Mouse (Mus musculus) layer of hippocampus, adult 11-12 months (tissue): ENCODE results near the gene Col4a6.

Experiments used
- DNase-seq: peaks from one replicate; pipeline ENCODE4 v3.0.0; 2022; ENCODE audit warnings: low spot score

The Col4a6 gene

DNA sequence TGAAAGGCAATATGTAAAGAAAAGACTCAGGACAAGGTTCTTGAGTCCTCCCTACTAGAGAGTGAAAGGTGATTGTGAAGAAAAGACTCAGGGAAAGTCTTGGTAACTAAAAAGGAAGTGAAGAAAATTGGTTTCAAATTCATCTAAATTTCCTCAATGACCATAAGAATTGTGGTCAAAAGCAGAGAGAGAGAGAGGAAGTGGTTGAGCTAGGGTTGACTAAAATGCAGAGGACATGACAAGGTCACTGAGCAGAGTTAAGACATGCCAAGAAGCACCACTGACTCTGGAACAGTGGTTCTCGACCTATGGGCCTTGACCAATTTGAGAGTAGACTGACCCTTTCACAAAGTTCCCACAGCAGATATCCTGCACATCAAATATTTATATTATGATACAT lies 224.2 kb downstream of the Col4a6 start:
- no peak for DNase-seq

DNA sequence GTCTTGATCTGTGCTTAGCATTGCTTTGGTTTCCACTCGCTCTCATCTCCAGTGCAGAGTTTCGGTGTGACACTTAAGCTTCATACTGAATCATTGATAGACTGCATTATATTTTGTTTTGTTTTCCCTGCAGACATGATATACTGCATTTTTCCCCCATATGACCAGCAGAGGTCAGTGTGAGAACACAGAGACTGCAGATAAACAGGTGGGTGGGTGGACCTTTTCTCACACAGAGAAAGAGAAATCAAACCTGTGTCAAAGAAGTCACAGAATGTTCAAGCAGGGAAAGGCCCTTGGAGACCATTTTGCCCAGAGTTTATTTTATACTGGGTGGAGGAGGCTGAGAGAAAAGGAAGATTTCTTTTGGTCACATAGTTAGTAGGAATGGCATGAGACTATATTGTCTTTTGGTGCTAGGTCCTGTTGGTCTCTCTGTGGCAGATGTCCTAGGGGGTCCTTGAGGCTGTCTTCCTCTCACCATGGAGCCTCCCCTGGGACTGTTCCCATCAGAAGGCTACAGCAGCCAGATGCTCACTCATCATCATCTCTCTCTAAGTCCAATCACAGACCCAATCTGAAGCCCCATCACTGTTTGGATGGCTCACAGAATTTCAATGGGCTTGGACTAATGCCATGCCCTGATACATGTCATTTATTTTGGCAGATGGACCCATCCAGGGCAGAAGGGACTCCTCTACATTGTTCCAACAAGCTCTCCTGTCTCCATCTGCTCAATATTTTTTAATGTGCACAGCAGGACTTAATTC lies 237.1 kb downstream of the Col4a6 start:
- peak; percentile 10 for DNase-seq

DNA sequence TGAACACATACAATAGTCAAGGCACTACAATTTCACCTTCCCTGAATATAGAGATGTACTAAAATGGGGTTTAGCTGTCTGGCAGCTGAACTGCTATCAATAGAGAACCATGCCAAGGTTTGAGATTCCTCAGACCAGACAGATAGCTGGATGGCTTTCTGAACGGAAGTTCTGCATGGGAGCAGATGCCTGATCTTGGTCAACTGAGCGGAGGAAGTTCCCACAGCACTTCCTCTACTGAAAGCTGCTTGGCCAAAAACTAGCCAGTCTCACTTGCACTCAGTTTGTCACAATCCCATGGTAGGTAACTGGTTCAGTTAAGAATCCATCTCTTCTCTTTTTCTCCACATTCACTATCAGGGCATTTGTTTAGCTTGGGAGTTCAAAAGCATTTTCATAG lies 245.7 kb downstream of the Col4a6 start:
- no peak for DNase-seq

DNA sequence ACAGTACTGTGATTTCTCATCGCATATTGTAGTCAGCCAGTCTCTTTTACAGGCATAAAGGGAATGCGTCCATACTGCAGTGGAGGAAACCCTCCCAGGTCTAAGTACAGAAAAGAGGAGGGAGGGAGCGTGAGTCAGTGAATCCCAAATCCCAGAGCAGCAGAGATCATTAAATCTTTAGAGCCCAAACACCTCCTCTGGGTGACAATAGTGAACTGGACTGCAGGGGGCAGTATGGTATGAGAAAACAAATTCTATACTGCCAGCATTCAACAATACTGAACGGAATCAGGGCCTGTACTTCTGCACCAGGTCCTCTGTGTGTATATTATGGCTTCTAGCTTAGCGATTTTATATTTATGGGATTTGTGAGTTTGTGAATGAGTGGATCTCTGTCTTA lies 261.1 kb downstream of the Col4a6 start:
- peak; percentile 41 for DNase-seq

DNA sequence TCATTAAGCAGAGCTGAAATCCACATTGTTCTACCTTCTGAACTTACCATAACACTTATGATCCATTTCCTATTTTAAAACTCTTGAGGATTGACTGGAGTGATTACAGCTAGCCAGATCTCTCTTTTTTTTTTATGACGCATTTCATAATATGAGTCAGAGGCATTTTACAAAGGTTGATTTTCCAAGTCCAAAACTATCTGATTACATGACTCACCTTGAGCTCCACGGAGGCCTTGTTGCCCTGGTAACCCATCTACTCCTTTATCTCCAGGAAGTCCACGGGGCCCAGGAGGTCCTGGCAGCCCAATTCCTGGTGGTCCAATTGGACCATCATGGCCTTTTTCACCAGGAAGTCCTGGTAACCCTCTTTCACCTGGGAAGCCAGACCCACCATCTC lies 274.9 kb downstream of the Col4a6 start:
- no peak for DNase-seq

DNA sequence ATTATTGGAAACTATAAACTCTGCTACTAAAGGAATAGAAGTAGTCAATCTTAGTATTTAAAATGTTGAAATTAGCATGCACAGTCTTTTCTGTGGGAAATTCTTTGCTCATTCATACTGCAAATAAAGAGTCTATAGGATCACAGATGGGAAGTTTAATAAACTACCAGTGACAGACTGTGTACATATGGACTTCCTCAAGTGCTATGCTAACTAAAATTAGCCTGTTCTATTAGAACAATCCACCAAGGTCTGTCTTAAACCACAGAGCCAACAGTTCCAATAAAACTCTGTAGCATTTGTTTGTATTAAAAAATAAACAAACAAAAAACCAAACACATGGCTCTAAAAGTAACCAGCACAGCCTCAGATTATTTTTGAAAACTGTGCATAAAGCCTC lies 278.8 kb downstream of the Col4a6 start:
- DNase-seq, result no peak

DNA sequence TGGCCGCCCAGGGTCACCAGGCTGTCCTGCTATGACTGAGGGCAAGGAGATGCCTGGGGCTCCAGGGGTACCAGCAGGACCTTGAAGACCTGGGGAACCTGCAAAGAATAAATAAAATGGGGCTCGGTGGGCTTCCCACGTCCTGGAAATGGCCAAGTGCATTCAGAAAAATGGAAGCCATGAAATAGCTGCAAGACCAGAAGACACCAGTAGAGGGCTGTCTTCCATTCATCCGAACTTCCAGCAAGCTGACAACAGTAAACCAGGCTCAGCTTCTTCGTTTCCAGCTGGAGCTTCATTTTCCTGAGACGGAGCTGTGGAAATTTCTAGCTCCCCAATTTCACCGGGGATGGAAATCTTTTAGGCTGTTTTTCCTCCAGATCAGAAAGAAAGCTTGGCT lies 298.5 kb downstream of the Col4a6 start:
- DNase-seq, result peak; percentile 24

DNA sequence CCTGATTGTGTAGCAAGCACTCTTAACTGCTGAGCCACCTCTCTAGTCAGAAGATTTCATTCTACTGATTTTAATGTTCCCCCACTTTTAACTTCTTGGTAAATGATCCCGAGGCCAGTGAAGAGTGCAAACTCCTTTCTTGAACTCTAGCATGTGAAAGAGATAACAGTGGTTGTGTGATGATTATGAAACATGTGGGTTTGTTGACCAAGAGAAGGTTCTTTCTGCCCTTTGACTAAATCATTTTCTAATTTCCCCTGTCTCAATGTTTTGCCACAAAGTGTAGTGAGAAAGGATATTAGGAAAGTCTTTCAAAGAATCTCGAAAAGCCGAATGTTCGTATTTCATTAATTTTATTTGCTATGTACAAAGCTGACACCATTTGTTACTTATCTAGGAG lies 308.8 kb downstream of the Col4a6 start:
- DNase-seq, result no peak

DNA sequence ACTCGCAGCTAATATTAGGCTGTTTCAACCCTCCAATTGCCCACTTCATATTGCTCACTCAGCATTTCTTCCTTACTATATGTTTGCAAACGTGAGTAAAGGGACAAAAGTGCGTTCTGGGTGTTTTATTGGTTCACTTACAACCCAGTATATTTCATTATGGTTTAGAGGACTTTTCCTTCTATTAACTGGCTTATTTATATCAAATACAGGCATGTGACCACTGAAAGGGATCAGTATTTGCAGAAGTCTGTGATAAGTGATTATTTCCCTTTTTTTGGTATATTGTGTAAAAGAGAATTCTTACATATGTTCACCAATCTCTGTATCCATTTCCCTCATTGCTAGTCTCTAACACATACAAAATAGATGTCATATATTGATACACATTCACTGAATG lies 313.5 kb downstream of the Col4a6 start:
- no peak for DNase-seq

DNA sequence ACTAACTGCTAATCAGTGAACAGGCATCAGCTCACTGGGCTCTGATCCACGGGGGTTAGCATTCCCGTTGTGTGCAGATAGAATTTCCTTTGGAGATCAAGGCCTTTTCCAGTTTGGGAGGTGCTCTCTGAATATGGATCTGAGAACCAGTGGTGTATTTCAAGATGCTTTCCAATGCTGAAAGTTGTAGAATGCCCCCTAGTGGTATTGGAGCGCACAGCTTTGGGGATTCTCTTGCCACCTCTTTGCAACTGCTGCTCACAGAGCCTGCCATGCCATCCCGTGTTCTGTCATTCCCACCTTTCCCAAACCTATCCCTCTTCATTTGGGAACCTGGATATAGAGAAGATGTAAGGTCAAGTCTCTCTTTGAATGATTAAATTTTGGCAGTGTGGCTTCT lies 315.7 kb downstream of the Col4a6 start:
- peak; percentile 11 for DNase-seq

DNA sequence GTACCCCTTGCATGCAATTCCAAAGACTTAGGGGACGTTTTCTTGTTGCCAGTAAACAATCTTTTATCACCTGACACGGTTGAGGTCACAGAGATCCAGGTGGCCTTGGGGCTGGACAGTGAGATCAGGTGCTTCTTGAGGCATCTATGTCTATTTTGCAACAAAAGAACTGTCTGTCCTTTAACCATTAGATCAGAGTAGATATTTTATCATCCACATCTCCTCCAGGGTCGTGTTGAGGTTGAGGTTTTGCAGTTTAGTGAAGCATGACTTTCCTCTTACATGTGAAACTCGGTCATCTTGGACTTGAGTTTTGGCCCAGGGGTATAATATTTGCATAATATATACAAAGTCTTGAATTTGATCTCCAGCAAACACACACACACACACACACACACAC lies 316.2 kb downstream of the Col4a6 start:
- DNase-seq, result no peak

DNA sequence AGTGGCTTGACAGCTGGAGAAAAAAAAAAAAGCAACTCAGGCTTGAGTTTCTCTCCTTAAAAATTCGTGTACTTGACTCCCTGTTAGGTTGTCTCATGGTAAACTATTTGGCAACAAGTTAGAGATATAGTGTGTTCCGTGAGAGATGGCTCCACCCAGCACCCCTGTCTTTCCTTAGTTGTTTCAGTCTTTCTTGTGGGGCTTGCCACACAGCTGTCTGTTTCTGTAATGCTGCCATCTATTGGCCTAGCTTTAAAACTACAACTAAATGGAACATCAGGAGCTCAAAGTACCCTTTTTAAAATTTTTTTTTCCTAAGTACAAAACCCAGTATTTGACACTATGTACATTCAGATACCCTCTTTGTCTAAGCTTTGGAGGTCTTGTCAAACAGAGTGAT lies 317.2 kb downstream of the Col4a6 start:
- DNase-seq, result no peak

DNA sequence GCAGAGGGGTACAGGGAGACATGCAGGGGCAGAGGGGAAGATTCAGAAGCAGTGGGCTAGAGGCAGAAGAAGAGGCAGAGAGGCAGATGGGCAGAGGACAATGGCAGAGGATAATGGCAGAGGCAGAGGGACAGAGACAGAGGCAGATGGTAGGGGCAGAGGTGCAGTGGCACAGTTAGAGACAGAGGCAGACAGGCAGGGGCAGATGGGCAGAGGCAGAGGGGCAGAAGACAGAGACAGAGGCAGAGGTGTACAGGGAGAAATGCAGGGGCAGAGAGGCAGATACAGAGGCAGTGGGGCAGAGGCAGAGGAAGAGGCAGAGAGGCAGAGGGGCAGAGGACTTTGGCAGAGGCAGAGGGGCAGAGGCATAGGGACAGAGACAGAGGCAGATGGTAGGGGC lies 322.7 kb downstream of the Col4a6 start:
- DNase-seq, result no peak

DNA sequence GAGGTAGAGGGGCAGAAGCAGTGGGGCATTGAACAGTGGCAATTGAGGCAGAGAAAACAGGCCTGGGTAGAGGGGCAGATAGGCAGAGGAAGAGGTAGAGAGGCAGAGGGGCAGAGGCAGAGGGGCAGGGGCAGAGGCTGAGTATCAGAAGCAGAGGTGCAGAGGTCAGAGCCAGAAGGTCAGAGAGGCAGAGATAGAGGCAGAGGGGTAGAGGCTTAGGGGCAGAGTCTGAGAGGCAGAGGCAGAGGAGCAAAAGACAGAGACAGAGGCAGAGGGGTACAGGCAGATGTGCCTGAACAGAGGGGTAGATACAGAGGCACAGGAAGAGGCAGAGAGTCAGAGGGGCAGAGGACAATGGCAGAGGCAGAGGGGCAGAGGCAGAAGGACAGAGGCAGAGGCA lies 323.6 kb downstream of the Col4a6 start:
- DNase-seq, result no peak

DNA sequence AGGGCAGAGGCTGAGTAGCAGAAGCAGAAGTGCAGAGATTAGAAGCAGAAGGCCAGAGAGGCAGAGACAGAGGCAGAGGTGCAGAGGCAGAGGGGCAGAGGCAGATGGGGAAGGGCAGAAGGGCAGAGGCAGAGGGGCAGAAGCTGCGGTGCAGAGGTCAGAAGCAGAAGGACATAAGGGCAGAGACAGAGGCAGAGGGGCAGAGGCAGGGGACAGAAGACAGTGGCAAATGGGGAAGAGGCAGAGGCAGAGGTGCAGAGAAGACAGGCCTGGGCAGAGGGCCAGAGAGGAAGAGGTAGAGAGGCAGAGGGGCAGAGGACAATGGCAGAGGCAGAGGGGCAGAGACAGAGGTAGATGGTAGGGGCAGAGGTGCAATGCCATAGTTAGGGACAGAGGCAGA lies 324.2 kb downstream of the Col4a6 start:
- no peak for DNase-seq
